Mouse (Mus musculus): ENCODE measurements around the gene Bcl2l1. TPM values are rescaled to one million over a fixed set of nuclear protein-coding genes. Genes with fewer than 3 reads are reported as not detected.

Gene Bcl2l1
- polyA plus RNA-seq, 1 experiment from 2014 or later: 125 TPM

DNA sequence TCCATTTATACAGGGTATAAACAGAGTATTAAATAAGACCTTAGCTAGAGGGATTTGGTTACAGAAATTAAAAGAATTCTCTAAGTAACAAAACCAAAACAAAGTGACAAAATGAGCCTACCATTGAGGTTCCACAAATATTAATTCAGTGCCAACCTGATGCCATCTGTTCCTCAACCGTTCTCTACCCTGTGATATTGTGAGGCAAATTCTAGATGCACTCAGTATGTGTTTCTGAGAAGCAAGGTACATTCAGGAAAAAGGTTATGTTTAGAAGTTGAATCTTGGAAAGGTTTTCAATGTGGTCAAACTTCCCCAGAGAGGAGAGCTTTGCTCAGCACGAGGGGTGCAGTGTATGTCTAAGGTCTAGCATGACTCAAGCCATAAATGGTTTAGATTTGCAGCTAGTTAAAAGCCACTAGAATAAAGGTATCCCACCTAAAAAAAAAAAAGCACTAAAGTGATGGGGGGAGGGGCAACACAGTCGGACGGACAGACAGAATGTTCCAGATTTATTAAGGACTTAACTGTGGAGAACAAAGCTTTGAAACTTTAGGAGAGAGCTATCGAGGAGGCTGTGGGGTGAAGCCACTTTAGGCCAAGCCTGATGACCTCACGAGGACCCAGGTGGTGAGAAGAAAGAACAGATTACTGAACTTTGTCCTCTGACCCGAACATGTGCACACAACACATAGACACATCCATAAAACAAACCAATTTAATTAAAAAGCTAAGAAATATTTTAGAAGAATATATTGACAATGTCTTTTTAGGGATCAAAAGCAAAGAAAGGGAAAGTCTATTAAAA is 31.4 kb downstream of the Bcl2l1 start:
- Histone ChIP-seq H3K4me3 (replicated peaks) (no peak overlapping the region), H3K9ac (replicated peaks) (no peak overlapping the region), H3K27me3 (replicated peaks) (no peaks in the 10 kb centered on the region), H3K36me3 (no peaks in the 10 kb centered on the region), H3K9me3 (replicated peaks) (no peaks in the 10 kb centered on the region), H3K4me1 (peaks cover 20% of the 10 kb centered on the region), H3K27ac (replicated peaks) (no peak overlapping the region), H3K4me2 (no peak overlapping the region)
- 70% methylated on average over 7 of the region's 7 CpGs for WGBS
- ATAC-seq (ENCODE audit: low FRiP score): no peak

DNA sequence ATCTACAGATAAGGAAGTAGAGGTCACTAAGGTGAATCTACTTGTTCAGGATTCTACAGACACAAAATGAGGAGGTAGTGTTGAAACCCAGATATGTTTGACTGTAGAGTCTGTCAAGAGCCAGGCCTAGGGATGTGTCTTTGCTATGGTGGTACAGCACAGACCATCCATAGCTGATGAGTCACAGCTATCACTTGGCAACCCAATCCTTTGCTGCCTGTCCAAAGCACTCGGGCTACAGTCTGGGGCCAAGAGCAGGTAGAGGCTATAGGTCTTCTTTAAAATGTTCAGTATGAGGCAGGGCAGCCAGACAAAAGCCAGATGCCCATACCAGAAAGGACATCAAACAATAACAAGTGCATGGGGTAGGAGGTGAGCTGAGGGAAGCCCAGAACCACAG is 33.9 kb downstream of the Bcl2l1 start:
- Histone ChIP-seq H3K4me3 (replicated peaks) (no peak overlapping the region), H3K27ac (replicated peaks) (no peak overlapping the region), H3K27me3 (replicated peaks) (no peaks in the 10 kb centered on the region), H3K4me1 (peaks cover 6% of the 10 kb centered on the region), H3K36me3 (no peaks in the 10 kb centered on the region), H3K9me3 (replicated peaks) (no peaks in the 10 kb centered on the region), H3K9ac (replicated peaks) (no peak overlapping the region), H3K4me2 (no peak overlapping the region)
- no peak for ATAC-seq (ENCODE audit: low FRiP score)
- WGBS: 94% methylated on average over 1 of the region's 1 CpGs

DNA sequence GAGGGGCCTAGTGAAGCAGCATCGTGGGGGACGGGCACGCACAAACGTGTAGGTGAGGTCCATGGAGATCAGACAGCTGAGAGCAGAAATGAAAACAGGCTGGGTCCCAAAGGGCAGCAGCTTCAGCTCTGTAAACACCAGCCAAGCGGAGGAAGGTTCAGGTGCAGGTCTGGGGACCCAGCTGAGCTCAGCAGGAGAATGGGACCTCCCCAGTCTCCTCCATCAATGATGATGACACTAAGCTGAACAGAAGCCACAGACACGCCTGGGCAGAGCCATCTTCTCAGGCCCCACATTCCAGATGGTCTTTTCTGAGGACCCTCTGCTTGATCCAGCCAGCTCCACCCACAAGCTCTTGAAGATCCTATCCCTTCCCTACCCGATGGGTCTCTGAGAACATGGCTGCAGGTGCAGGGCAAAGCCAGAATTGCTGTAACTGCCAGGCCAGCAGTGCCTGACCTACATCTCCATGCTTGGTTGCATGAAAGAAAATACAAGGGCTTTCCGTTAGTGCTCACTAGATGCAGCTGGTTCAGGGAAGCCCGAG is 37.2 kb downstream of the Bcl2l1 start:
- Histone ChIP-seq H3K27ac (replicated peaks) (peak overlapping the region; percentile 48), H3K9me3 (replicated peaks) (no peaks in the 10 kb centered on the region), H3K27me3 (replicated peaks) (no peaks in the 10 kb centered on the region), H3K4me3 (replicated peaks) (no peak overlapping the region), H3K36me3 (no peaks in the 10 kb centered on the region), H3K4me1 (peaks cover 12% of the 10 kb centered on the region), H3K9ac (replicated peaks) (no peak overlapping the region), H3K4me2 (no peak overlapping the region)
- no peak for ATAC-seq (ENCODE audit: low FRiP score)
- WGBS: 61% methylated on average over 9 of the region's 9 CpGs

DNA sequence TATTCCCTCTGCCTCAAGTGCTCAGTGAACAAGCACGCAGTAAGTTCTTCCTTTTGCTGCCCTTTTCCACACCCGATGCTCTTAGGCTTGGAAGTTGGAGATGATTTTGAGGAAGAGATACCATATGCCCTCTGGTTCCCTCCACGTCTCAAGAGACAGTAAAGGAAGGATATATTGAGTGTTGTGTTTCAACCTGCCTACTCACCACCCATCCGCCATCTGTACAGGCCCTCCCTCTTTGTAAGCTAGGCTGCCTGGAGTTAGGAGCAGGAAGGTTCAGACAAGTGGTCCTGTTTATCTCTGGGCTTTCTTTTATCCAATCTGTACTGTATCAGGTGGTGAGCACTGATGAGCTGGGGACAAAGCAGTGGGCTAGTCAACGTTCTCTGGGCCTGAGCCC is 38.1 kb downstream of the Bcl2l1 start:
- 95% methylated on average over 5 of the region's 5 CpGs for WGBS
- Histone ChIP-seq H3K27me3 (replicated peaks) (no peaks in the 10 kb centered on the region), H3K27ac (replicated peaks) (no peak overlapping the region), H3K4me1 (peaks cover 21% of the 10 kb centered on the region), H3K9me3 (replicated peaks) (no peaks in the 10 kb centered on the region), H3K4me3 (replicated peaks) (no peak overlapping the region), H3K9ac (replicated peaks) (no peak overlapping the region), H3K36me3 (no peaks in the 10 kb centered on the region), H3K4me2 (no peak overlapping the region)
- ATAC-seq (ENCODE audit: low FRiP score): no peak

DNA sequence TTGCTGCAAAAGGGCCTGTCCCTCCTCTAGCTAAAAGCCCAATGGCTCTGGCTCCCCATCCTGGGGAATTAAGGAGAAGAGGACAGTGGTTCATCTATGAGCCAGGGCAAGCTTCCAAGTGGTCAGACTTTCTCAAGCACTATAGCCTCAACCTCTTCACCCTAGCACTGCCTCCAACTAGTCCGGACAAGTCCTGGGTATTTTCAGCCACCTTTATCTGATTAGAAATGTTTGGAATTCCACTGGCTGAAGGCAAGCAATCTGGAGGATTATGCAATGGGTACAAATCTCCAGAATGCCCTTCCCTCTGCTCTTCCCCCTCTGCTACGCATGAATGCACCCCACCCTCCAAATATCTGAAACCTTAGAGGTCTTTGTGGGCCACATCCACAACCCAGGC is 39.1 kb downstream of the Bcl2l1 start:
- no peak overlapping the region for H3K9ac ChIP-seq (replicated peaks)
- WGBS: 94% methylated on average over 2 of the region's 2 CpGs
- H3K27ac ChIP-seq (replicated peaks): no peak overlapping the region
- H3K4me3 ChIP-seq (replicated peaks): no peak overlapping the region
- no peak overlapping the region for H3K4me2 ChIP-seq
- no peak for ATAC-seq (ENCODE audit: low FRiP score)
- no peaks in the 10 kb centered on the region for H3K27me3 ChIP-seq (replicated peaks)
- peaks cover 21% of the 10 kb centered on the region for H3K4me1 ChIP-seq
- H3K36me3 ChIP-seq: no peaks in the 10 kb centered on the region
- no peaks in the 10 kb centered on the region for H3K9me3 ChIP-seq (replicated peaks)

DNA sequence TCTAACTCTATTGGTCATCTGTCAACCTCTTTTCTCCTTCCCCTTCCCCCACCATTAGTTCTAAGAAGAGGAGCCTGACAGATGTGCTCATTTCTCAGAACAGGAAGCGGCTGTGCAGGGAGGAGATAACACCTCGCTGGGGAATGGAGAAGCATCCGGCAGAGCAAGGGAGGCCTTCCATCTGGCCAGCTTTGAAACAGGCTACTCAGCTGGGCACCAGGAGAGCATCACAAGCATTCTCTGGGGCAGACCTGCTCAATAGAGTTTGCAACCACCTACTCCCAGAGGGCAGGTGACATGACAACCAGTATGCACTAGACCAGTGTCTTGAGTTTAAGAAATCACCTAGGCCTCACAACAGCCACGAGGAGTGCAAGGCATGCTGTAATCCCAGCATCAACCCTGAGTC is 41.9 kb downstream of the Bcl2l1 start:
- H3K27ac ChIP-seq (replicated peaks): 0 out of 2 replicates have a peak overlapping the region, but pooled peaks have one; percentile 0
- no peaks in the 10 kb centered on the region for H3K36me3 ChIP-seq
- 65% methylated on average over 4 of the region's 4 CpGs for WGBS
- H3K9me3 ChIP-seq (replicated peaks): no peaks in the 10 kb centered on the region
- H3K4me2 ChIP-seq: no peak overlapping the region
- no peak overlapping the region for H3K9ac ChIP-seq (replicated peaks)
- no peak for ATAC-seq (ENCODE audit: low FRiP score)
- no peaks in the 10 kb centered on the region for H3K27me3 ChIP-seq (replicated peaks)
- H3K4me3 ChIP-seq (replicated peaks): no peak overlapping the region
- peaks cover 38% of the 10 kb centered on the region for H3K4me1 ChIP-seq

DNA sequence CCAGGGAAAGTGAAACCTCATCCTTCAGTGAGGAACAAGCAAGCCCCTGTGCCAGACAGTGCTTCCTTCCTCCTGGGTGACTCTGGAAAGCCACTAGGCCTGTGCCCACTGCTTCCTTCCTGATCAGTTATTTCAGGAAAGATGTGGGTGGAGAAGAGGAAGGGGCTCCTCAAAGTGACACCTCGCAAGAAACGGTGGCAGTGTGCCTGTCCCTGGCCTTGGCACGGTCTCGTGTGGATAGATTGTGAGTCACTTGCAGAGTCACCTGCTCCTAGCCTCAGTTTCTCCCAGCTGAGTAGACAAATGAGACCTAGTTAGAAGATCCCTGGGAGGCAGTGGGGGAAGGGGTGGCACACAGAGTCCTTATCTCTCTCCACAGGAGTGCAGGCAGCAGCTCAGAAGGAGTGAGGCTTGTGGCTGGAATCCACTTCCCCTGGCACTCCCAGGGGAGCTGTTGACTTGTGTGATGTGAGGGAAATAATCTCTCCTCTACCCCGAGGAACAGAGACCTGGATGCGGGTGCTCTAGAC is 42.6 kb downstream of the Bcl2l1 start:
- H3K4me3 ChIP-seq (replicated peaks): no peak overlapping the region
- H3K9me3 ChIP-seq (replicated peaks): no peaks in the 10 kb centered on the region
- H3K9ac ChIP-seq (replicated peaks): no peak overlapping the region
- ATAC-seq (ENCODE audit: low FRiP score): no peak
- WGBS: 68% methylated on average over 6 of the region's 6 CpGs
- H3K4me1 ChIP-seq: peaks cover 32% of the 10 kb centered on the region
- H3K4me2 ChIP-seq: no peak overlapping the region
- H3K36me3 ChIP-seq: no peaks in the 10 kb centered on the region
- H3K27ac ChIP-seq (replicated peaks): peak overlapping the region; percentile 0; the same call in 1 of the 2 replicates
- H3K27me3 ChIP-seq (replicated peaks): no peaks in the 10 kb centered on the region

DNA sequence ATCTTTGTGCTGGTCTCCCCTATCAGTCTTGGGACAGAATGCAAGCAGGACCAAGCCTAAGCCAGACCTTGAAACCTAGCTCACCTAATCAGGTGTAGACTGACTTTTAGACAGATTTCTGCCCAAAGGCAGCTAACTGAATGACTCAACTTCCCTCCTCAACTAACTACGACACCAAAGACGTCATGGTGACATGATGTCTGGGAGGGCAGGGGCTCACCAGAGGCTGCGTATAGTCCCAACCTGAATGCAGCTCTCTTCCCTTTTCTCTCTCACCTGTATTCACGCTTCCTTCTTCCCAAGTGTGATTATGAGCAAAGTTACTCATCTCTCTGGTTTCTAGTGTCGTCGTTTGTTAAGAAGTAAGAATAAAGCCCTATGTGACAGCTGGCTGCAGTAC is 44.0 kb downstream of the Bcl2l1 start:
- Histone ChIP-seq H3K9ac (replicated peaks) (no peak overlapping the region), H3K4me1 (peaks cover 32% of the 10 kb centered on the region), H3K27me3 (replicated peaks) (no peaks in the 10 kb centered on the region), H3K4me3 (replicated peaks) (no peak overlapping the region), H3K4me2 (no peak overlapping the region), H3K36me3 (no peaks in the 10 kb centered on the region), H3K27ac (replicated peaks) (no peak overlapping the region), H3K9me3 (replicated peaks) (no peaks in the 10 kb centered on the region)
- no peak for ATAC-seq (ENCODE audit: low FRiP score)
- WGBS: 93% methylated on average over 6 of the region's 6 CpGs

DNA sequence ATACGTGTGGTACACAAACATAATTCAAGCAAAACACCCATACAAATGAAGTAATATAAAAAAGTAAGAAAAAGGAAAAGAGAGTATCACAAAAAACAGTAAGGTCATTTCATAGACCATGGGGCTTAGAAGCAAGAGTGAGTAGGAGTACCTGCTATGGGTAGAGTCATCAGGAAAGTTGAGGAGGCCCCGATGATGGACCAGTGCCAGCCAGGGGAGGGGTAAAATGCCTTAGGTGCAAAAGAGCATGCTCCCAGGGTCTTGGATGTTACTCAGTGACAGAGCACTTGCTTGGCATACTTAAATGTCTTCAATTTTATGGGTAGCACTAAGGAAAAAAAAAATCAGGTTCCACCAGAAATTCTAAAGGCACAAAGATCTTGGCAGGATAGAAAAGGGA is 44.4 kb downstream of the Bcl2l1 start:
- 93% methylated on average over 2 of the region's 2 CpGs for WGBS
- H3K4me1 ChIP-seq: peaks cover 32% of the 10 kb centered on the region
- ATAC-seq (ENCODE audit: low FRiP score): no peak
- no peak overlapping the region for H3K4me3 ChIP-seq (replicated peaks)
- no peaks in the 10 kb centered on the region for H3K27me3 ChIP-seq (replicated peaks)
- no peaks in the 10 kb centered on the region for H3K9me3 ChIP-seq (replicated peaks)
- no peak overlapping the region for H3K9ac ChIP-seq (replicated peaks)
- H3K27ac ChIP-seq (replicated peaks): no peak overlapping the region
- H3K36me3 ChIP-seq: no peaks in the 10 kb centered on the region
- H3K4me2 ChIP-seq: no peak overlapping the region

DNA sequence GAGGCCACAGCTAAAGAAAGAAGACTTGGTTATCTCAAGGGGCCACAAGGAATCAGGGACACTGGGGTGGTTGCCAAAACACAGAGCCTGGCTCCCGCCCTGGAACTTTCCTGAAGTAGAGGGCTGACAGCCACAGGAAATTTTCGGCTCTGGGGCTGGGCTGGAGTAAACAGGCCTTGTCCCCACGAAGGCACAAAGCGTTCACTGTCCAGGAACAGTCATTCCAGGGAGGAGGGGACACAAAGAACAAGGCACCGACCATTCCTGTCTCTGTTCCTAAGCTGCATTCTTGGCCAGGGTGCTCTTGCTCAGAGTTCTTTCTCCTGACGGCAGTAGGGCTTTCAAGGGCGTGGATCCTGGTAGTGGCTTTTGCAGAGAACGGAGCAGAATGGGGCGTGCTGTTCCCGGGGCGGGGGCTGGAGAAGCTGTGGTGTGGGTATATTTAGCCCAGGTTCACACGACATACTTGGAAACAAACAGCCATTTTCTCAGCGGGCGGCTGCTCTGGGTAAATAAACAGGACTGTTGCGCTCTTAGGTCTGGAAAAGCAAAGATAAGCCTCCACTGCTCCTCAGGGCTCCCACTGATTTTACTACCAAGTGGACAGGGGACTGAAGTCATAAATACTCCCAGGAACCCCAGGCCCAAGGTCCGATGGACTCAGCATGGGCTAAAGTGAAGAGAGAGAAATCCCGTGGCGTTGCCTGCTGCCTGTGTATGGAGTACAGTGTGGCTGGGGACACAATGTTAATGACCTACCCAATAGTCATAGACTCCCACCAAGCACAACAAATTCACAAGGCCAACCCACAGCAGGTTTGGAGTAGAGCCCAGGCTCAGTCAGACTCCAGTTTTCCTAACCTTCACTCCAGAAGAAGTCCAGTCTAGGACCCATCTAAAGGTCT is 45.8 kb downstream of the Bcl2l1 start:
- peak overlapping the region; percentile 9; the same call in 1 of the 2 replicates for H3K4me2 ChIP-seq
- peak overlapping the region; percentile 79 for H3K27ac ChIP-seq (replicated peaks)
- ATAC-seq (ENCODE audit: low FRiP score): peak; percentile 18; the same call in 1 of the 2 replicates
- no peaks in the 10 kb centered on the region for H3K27me3 ChIP-seq (replicated peaks)
- no peaks in the 10 kb centered on the region for H3K9me3 ChIP-seq (replicated peaks)
- peaks cover 13% of the 10 kb centered on the region for H3K36me3 ChIP-seq
- H3K9ac ChIP-seq (replicated peaks): no peak overlapping the region
- H3K4me1 ChIP-seq: peaks cover 32% of the 10 kb centered on the region
- H3K4me3 ChIP-seq (replicated peaks): no peak overlapping the region
- WGBS: 27% methylated on average over 18 of the region's 18 CpGs

DNA sequence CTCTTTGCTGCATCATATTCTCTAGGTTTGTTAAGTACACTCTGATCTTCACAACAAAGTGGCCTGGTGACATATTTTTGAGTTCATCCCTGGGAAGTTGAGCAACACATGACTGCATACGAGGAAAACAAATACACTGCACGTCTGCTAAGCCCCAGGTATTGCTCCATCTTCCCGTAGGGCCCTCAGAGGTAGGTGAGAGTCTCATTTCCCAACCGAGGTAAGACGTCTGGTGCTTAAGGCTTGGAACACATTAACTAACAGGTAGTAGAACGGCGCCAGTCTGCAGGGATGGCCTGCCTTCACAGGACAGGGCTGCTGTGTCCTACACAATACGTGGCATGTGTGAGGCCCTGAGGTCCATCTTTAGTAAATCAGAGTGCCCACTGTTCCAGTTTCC is 46.9 kb downstream of the Bcl2l1 start:
- H3K27ac ChIP-seq (replicated peaks): peak overlapping the region; percentile 79
- no peak overlapping the region for H3K9ac ChIP-seq (replicated peaks)
- H3K27me3 ChIP-seq (replicated peaks): no peaks in the 10 kb centered on the region
- no peak for ATAC-seq (ENCODE audit: low FRiP score)
- no peak overlapping the region for H3K4me3 ChIP-seq (replicated peaks)
- H3K9me3 ChIP-seq (replicated peaks): no peaks in the 10 kb centered on the region
- H3K4me2 ChIP-seq: no peak overlapping the region
- H3K36me3 ChIP-seq: peaks cover 20% of the 10 kb centered on the region
- WGBS: 94% methylated on average over 8 of the region's 8 CpGs
- peaks cover 29% of the 10 kb centered on the region for H3K4me1 ChIP-seq

All from neural tube, embryonic 15.5 days (tissue).